Mouse (Mus musculus) right cerebral cortex, postnatal 4 days (tissue): Measurements from ENCODE around the gene Bnc1.

Experiments used
- DNase-seq: peaks from one replicate; pipeline ENCODE4 v3.0.0-alpha.2; 2022

Bnc1 gene

GRCm38 (mm10) chr7:81992131-81993061 lies at the start of gene Bnc1:
TSS of gene Bnc1 (minus strand) at chr7:81992292.
- DNase-seq: peak; percentile 8

GRCm38 (mm10) chr7:82033347-82033746 lies 41.3 kb upstream of the Bnc1 start:
- DNase-seq: no peak

GRCm38 (mm10) chr7:82029666-82030065 lies 37.6 kb upstream of the Bnc1 start:
- no peak for DNase-seq

DNA sequence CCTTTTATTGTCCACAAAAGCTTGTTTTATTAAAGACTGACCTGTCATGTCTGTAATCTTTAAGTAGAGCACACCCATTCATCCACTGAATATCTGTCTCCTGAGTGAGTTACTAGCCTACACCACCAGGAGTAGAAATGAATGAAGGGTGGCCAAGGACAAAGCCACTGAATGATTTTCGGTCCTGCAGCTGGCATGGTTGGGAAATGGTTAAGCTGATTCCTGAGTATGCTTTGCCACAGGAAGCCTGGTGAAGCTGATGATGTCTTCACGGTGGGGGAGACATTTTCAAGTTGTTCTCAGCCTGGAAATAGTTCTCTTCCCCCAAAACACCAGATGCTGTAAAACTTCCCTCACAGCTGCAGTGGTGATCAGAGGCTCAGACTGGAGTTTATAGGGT lies 33.7 kb upstream of the Bnc1 start:
- DNase-seq: no peak

GRCm38 (mm10) chr7:82023676-82024075 lies 31.6 kb upstream of the Bnc1 start:
- DNase-seq: no peak

- DNase-seq: no peak
Measured at GRCm38 (mm10) chr7:82022404-82022803, 30.3 kb upstream of the Bnc1 start.

DNA sequence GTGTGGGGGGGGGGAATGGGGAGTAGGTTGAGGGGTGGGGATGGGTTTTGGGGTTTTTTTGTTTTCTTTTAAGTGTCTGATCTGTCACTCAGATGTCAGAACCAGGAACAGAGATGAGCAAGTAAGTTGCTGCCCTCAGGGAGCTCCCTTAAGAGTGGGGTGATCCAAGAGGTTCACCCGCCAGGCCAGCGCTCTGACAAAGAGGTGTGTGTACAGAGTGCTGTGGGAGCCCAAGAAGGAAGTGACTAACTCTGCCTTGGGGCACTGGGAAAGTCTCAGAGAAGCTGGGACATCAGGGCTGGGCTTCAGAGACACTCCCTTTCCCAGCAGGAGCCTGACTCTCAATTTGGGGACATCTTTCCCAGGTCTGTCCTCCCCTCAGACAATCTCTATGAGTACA lies 25.9 kb upstream of the Bnc1 start:
- no peak for DNase-seq

DNA sequence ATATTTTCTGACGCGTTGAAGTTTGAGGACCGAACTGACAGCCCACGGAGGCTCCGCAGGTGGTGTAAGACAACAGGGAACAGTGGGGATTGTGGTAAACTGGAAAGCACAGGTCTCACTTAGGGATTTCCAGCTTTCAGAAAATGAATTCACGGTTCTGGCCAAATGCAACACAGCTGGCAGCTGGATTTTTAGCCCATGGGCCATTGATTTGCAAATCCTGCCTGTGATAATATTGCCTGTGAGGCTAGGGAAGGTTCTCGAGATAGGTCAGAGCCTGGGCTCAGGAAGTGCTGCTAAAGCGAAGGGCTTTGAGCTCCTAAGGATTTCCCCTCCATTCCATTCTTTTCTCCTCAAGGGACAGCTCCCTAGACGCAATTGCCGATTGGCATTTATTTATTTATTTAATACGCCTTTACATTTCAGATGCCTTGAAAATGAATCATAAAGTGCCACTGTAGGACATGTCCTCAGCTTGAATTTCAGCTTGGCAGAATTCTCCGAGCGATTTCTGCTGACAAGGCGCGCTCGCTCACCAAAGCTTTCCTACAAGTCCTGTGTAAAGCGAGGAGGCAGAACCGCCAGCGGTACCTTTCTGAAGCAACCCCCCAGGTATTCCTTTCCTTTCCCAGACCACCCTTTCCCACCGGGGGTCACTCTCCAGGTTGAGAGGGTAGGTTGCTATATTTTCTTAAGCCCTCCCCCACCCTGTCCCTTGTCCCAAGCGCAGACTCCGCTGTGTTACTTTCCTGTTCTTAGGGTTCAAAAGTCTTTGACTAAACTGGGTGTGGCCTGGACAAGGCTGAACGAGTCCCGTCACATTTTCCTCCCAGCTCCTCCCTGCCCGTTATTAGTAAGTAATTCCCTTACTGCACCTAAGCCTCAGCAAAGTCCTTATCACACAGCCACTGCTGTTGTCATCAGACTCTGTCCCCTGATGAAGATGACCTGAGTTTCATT lies 24.9 kb upstream of the Bnc1 start:
- DNase-seq: peak; percentile 20

DNA sequence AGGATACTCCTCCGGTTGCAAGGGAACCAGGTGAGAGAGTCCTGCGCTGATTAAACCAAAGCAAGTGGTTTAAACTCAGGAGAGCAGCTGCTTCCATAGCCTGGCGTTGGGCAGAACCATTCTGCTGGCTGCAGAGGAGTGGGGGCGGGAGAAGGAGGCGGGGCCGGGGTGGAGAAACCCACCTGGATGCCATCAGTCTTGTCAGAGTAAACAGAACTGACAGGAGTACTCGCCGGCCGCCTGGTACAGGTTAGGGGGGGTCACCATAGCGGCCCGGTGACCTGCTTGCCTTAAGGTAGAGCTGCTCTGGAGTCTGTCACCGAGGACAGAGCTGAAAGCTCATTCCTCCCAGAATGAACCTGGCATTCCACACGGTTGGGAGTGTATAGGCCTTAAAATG lies 20.4 kb upstream of the Bnc1 start:
- no peak for DNase-seq

DNA sequence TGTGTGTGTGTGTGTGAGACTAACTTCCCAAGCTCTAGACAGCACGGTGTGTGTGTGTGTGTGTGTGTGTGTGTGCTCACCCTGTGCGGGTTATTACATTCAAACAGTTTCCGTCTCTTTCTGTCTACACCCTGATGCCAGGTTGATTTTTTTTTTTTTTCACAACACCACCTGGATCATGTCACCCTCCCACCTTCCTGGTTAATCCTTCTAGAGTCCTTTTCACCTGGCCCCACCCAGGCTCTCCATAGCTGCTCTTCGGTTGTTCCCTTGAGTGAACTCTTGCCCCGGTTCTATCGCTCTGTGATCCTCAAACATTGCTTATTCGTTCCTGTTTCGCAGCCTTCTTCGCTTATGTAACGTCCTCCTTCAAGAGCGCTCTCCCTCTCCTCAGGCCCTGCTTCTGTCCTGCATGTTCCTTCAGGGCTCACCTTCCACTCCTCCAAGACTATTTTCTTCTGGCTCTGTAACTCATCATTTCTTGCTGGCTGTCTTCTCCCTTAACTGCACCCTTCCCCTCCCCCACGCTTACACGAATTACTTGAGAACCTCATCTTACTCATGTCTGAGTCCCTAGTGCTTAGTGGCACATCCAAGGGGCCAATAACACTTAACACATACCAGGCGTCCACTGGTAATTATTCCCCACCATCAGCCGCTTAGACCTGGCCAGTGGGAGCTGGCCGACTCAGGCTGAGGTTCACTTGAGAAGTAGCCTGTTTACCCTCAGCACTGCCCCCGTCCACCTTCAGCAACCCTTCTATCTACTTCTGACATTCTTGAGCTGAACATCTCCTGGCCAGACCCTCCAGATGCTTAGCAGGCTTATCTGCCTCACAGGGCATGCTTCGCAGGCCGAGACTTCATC lies 19.7 kb upstream of the Bnc1 start:
- DNase-seq: no peak

GRCm38 (mm10) chr7:82007151-82007550 lies 15.1 kb upstream of the Bnc1 start:
- DNase-seq: no peak

DNA sequence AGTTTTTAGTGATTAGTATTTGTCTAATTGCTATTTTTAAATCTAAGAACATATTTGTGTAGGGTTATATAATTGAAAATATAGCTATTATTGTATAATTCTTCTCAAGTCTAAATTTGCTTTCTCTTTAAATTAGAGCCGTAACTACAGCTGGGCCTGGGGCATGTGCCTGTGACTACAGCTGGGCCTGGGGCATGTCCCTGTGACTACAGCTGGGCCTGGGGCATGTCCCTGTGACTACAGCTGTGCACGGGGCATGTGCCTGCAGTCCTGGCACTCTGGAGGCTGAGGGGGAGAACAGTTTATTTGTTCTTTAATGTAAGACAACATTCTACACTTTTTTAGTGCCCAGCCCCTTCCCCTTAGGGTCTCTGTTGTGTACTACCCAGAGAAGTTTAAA lies 12.1 kb upstream of the Bnc1 start:
- no peak for DNase-seq

DNA sequence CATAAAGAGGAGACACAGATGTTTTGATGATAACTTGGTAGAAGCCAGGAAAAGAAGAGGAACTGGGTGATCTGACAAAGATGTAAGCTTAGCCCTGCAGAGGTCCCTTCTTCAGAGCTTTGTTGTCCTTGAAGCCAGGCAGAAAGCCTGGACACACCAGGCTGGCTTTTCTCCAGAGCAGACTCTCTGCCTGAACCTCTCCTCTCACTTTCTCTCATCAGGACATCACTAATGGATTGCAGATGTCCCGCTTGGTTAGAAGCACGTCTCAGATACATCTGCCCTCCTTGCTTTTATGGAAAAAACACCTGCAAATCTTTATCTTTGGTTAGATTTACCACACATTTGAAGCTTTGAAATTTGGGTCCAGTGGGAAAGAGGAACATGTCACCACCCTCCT lies 7.7 kb upstream of the Bnc1 start:
- no peak for DNase-seq

GRCm38 (mm10) chr7:81999372-81999771 lies 7.3 kb upstream of the Bnc1 start:
- DNase-seq: no peak

DNA sequence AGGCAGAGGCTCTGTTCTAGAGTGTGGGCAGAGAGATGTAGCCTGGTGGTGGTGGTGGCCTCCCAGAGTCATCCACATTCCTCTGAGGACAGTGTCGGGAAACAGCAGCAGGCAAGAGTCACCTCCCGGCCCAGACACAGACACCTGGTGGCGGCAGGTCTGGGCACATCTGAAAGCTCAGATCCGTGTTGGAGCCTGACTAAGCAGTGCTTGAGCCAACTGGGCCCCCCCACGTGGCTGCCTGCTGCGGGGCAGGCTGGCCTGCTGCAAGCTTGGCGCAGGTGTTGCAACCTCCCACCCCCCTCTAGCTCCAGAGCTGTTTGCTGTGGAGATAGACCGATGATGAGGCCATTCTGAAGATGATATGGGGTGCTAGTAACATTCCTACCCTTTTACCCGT lies 3.9 kb upstream of the Bnc1 start:
- no peak for DNase-seq

DNA sequence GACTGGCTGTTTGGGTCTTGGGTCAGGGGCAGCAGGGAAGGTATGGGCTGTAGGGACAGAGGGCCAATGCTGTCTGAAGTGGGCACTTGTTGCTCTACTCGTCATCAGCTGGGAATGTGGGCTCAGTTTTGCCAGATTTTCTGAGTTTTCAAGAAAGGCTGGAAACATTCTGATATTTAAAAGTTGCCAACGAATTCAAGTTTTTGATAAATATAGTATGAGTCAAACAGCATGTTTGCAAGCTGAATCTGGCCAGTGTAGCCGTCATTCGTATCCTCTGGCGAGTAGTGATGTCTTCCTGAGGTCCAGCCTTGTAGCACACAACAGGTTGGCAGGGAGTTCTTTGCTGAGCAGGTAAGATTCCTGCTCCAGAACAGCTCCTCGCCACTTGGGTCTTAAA lies 3.0 kb upstream of the Bnc1 start:
- DNase-seq: no peak

GRCm38 (mm10) chr7:81993140-81993539 lies 1.0 kb upstream of the Bnc1 start:
- DNase-seq: no peak

- DNase-seq: no peak
Measured at GRCm38 (mm10) chr7:81991611-81992061, 456 bp downstream of the Bnc1 start.

DNA sequence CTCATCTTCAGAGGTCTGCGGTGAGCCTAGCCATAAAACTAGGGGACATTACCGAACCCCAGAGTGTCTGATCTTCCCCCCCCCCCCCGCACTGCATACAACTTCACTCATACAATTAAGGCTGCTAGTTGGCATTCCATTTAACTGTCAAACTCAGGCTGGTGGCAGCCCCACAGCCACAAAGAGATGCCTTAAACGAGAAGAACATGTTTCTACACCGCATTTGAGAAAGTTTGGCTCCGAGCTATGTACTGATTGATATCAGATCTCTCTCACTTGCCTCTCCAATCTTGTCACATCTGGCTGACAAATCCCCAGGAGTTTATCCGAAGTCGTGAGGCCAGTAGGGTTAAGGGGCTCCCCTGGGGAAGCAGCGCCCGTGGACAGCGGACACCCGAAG lies 976 bp downstream of the Bnc1 start:
- no peak for DNase-seq

- DNase-seq: no peak
Measured at GRCm38 (mm10) chr7:81983651-81984050, 8.4 kb downstream of the Bnc1 start.

DNA sequence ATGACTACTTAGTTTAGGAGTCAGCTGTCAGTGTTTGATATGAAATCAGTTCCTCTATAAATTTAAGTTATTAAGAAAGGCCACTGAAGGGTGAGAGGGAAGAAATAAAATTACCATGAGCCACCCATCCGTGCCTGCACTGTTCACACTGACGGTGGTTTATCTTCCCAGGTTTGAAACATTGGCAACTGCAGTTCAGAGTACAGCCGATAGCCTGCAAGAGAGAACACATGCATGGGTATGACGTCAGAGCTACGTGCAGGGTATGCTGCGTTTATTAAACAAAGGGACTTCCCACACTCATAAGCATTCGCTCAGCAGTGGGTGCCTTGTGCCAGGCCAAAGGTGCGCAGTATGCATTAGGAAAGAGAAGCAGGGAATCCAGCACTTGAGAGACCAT lies 13.8 kb downstream of the Bnc1 start:
- DNase-seq: no peak

GRCm38 (mm10) chr7:81974616-81975015 lies 17.5 kb downstream of the Bnc1 start:
- no peak for DNase-seq

DNA sequence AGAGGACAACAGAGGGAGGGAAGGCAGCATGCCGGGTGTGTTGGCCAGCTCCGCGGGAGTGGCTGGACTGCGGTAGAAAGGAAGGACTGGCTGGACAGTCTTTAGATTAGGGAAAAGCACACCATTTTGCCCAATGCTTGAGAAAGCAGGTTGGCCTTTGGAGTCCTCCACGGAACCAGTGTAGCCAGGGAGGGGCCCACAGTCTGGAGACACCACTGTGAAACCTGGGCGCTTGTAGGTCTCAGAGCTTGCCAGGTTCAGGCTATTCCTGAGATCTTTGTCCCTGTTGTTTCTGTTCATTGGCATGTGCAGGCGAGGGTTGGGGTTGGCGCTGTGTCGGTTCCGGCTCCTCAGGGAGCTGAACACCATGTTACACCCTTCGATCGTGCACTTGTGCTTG lies 18.2 kb downstream of the Bnc1 start:
- DNase-seq: no peak
